In genomic region chr5:71976571-71977061, GRCm38 (mm10) we compare ENCODE assay signal across 8 mouse cellular contexts.
DNase-seq lines count a peak whose midpoint lies in the region; ATAC-seq and TF ChIP-seq lines count a peak whose summit lies in the region.

No protein-coding gene starts in this region.

- 5% methylated on average over 5 of the region's 5 CpGs for WGBS in forebrain, embryonic 16.5 days
- WGBS in neural tube, embryonic 14.5 days, result 21% methylated on average over 5 of the region's 5 CpGs
- WGBS in liver, postnatal 0 days (ENCODE audit: insufficient replicate concordance), result 58% methylated on average over 5 of the region's 5 CpGs

- H3K4me3 ChIP-seq in forebrain, embryonic 16.5 days (replicated peaks; ENCODE audit: low read length), result no peak overlapping the region
- H3K4me3 ChIP-seq in neural tube, embryonic 14.5 days (ENCODE audit: low read depth, low read length), result no peak overlapping the region
- no peak overlapping the region for H3K4me3 ChIP-seq in liver, postnatal 0 days (ENCODE audit: low read depth, low read length)

- 0 out of 2 replicates have a peak overlapping the region, but pooled peaks have one; percentile 0 for H3K4me2 ChIP-seq in forebrain, embryonic 16.5 days (ENCODE audit: low read length)
- no peak overlapping the region for H3K4me2 ChIP-seq in neural tube, embryonic 14.5 days (ENCODE audit: low read depth, low read length)
- no peak overlapping the region for H3K4me2 ChIP-seq in liver, postnatal 0 days (ENCODE audit: low read depth, low read length)

- no peak for TF ChIP-seq CTCF in liver, postnatal 0 days (IDR thresholded peaks at IDR 0.05; ENCODE audit: low read depth)

- peaks cover 14% of the 10 kb centered on the region for H3K4me1 ChIP-seq in forebrain, embryonic 16.5 days (replicated peaks; ENCODE audit: control insufficient read depth, insufficient read depth, low read length)
- peaks cover 6% of the 10 kb centered on the region; the same call in 1 of the 2 replicates for H3K4me1 ChIP-seq in neural tube, embryonic 14.5 days (ENCODE audit: control insufficient read depth, insufficient read depth, low read length)
- H3K4me1 ChIP-seq in liver, postnatal 0 days (ENCODE audit: insufficient read depth), result no peaks in the 10 kb centered on the region

- no peak for TF ChIP-seq EP300 in liver, postnatal 0 days (IDR thresholded peaks at IDR 0.05; ENCODE audit: low read depth)

- peak overlapping the region; percentile 78 for H3K27ac ChIP-seq in forebrain, embryonic 16.5 days (ENCODE audit: low read length)
- H3K27ac ChIP-seq in neural tube, embryonic 14.5 days (ENCODE audit: low read depth, low read length), result peak overlapping the region; percentile 55; the same call in 1 of the 2 replicates
- no peak overlapping the region for H3K27ac ChIP-seq in liver, postnatal 0 days (ENCODE audit: low read depth)

- peak; percentile 48 for DNase-seq in embryo, embryonic 11 days
- DNase-seq in embryo, embryonic 10 days (ENCODE audit: low spot score), result no peak
- peak; percentile 66 to 89 for DNase-seq in layer of hippocampus, postnatal 14 days (ENCODE audit: low spot score in 2 of 2)
- no peak for DNase-seq in thymus, postnatal 36 days
- no peak for DNase-seq in adrenal gland, adult 8-10 months
- no peak for DNase-seq in liver, postnatal 0 days

- no peaks in the 10 kb centered on the region for H3K27me3 ChIP-seq in forebrain, embryonic 16.5 days (replicated peaks; ENCODE audit: control insufficient read depth, insufficient read depth, low read length)
- no peaks in the 10 kb centered on the region for H3K27me3 ChIP-seq in neural tube, embryonic 14.5 days (ENCODE audit: control insufficient read depth, insufficient read depth, low read length)
- no peaks in the 10 kb centered on the region for H3K27me3 ChIP-seq in liver, postnatal 0 days (ENCODE audit: insufficient read depth, low read length)

- ATAC-seq in forebrain, embryonic 16.5 days, result peak; percentile 98
- peak; percentile 95 for ATAC-seq in neural tube, embryonic 14.5 days (ENCODE audit: low read depth)
- no peak for ATAC-seq in liver, postnatal 0 days

- no peaks in the 10 kb centered on the region for H3K9me3 ChIP-seq in forebrain, embryonic 16.5 days (ENCODE audit: control insufficient read depth, low read length)
- H3K9me3 ChIP-seq in neural tube, embryonic 14.5 days (ENCODE audit: control insufficient read depth, low read length), result no peaks in the 10 kb centered on the region
- H3K9me3 ChIP-seq in liver, postnatal 0 days (ENCODE audit: low read length), result no peaks in the 10 kb centered on the region

- no peak overlapping the region for H3K9ac ChIP-seq in forebrain, embryonic 16.5 days (replicated peaks; ENCODE audit: low read depth, low read length)
- no peak overlapping the region for H3K9ac ChIP-seq in neural tube, embryonic 14.5 days (replicated peaks; ENCODE audit: low read depth, low read length)
- no peak overlapping the region for H3K9ac ChIP-seq in liver, postnatal 0 days (replicated peaks)

- H3K36me3 ChIP-seq in forebrain, embryonic 16.5 days (ENCODE audit: control insufficient read depth, insufficient read depth), result no peaks in the 10 kb centered on the region
- no peaks in the 10 kb centered on the region for H3K36me3 ChIP-seq in neural tube, embryonic 14.5 days (ENCODE audit: control insufficient read depth, insufficient read depth, low read length)
- H3K36me3 ChIP-seq in liver, postnatal 0 days (replicated peaks; ENCODE audit: insufficient read depth, low read length), result no peaks in the 10 kb centered on the region

Comparison
In these comparisons a context has a peak if more than half of its experiments do, and no peak if none do; other contexts are left out.
1. DNase-seq: peak in embryo, embryonic 11 days (single experiment) and layer of hippocampus, postnatal 14 days (2 of 2); none in embryo, embryonic 10 days (single experiment), thymus, postnatal 36 days (0 of 2), adrenal gland, adult 8-10 months (single experiment) and liver, postnatal 0 days (single experiment).